Mouse (Mus musculus): ENCODE data around the gene Rdh5.

Rdh5 gene

DNA sequence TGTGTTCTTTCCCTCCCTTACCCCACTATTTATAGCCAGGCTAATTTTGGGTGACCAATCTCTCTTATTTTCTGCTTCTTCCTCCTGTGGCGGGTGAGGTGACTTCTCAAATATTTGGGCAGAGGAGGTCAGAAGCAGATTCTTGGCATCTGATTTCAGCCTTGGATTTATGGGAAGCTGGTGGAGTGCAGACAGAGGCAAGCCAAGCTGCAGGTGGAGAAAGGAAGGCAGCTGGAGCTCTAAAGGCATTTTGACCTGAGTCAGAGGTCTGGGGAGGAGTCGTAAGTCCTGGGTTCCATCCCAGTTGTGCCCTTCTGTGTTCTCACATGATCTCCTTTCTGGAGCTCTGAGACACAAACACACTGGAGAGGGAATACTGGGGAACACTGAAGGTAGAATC lies 8.8 kb upstream of the Rdh5 start:
- DNase-seq (ENCODE audit: low read depth in 2 of 2, low spot score in 2 of 2), result no peak

- DNase-seq (ENCODE audit: low read depth in 2 of 2, low spot score in 2 of 2), result no peak
These were observed 7.1 kb upstream of the Rdh5 start for GRCm38 (mm10) chr10:128929638-128930378.

DNA sequence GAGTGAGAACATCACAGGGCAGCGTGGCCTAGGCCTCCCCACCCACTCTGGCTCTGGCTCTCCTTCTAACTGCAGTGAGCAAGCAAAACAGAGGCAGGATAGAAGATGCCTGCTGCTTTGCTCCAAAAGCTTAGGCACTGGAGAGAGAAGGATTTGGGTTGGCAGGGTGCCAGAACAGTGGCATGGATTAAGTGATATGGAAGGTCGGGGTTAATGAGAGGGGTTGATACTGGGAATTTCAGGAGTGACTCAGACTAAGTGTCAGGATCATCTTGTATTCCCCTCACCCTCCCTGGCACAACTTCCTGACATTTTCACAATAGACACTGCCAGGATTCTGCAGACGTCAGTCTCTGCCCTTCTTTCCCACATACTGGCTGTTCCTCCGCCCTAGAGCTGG lies 5.7 kb upstream of the Rdh5 start:
- DNase-seq (ENCODE audit: low read depth in 2 of 2, low spot score in 2 of 2), result no peak

DNA sequence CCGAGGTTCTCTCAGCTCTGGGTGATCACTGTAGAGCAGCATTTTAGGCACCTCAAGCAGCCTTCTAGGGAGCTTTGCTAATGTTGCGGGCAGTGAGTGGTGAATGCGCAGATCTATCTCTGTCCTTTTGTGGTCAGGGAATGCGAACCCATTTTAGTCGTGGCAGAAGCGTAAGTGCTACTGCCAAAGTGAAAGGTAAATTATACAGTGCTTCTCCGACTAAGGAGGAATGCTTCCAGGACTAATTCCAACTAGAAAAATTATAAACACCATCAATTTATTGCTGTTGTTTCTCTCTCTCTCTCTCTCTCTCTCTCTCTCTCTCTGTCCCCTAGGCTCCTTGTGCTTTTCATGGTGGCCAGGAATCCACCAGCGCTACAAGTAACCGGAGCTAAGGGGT lies 1.2 kb upstream of the Rdh5 start, which contains the start of gene Bloc1s1:
TSS of gene Bloc1s1 (minus strand) at position 101 of the 400 bp plus-strand sequence.
- DNase-seq (ENCODE audit: low read depth in 2 of 2, low spot score in 2 of 2), result no peak

DNA sequence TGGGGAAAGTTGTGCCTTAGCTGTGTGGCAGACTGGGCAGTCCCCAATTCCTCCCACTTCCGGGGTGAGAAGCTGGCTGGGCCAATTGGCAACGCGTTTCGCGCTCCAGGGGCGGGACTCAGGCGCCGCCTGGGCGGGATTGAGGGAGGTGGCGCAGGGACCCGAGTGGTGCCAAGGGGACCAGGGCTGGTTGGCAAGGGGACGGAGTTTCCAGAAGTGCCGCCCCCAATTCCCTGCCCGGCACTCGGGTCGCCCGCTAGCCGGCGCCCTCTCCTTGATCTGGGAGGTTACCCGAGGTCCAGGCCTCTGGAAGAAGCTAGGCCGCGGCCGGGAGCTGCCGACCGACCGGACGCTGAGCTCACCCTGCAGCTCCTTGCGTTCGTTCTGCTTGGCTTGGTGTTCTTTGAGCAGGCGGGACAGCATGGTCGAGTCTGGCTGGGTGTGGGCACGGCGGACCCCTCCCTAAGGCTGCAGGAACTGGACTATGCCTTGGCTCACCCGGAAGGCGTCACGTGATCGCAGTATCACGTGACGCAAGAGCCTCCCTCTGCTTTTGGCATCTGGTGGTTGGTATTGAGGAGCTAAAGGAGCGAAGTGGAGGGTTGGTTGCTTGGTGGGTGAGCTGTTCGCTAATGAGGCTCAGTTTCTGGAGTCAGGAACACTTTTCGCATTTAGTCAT lies 464 bp upstream of the Rdh5 start:
- peak; percentile 76 to 87 for DNase-seq (ENCODE audit: low read depth in 2 of 2, low spot score in 2 of 2)

- DNase-seq (ENCODE audit: low read depth in 2 of 2, low spot score in 2 of 2), result no peak
These were observed 536 bp downstream of the Rdh5 start for GRCm38 (mm10) chr10:128921883-128922821.

GRCm38 (mm10) chr10:128921251-128921650 lies 1.4 kb downstream of the Rdh5 start:
- no peak for DNase-seq (ENCODE audit: low read depth in 2 of 2, low spot score in 2 of 2)

GRCm38 (mm10) chr10:128920736-128921161 lies 1.9 kb downstream of the Rdh5 start:
- DNase-seq (ENCODE audit: low read depth in 2 of 2, low spot score in 2 of 2), result no peak

DNA sequence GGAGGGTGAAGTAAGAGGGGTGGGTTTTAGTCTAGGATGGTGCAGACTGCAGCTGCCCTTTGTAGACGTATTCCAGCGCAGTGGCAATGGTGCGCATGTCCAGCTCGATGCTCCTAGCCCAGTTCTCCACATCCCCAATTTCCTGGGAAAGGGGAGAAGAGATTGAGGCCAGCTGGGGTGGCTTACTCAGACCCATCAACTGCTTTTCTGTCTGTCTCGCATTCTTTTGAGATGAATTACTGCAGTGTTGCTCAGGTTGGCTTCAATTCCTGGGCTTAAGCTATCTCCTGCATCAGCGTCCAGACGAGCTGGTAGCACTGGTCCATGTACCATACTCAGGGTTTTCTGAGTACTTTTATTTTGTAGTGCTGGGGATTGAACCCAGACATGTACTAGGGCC lies 2.7 kb downstream of the Rdh5 start:
- DNase-seq (ENCODE audit: low read depth in 2 of 2, low spot score in 2 of 2), result no peak

GRCm38 (mm10) chr10:128919203-128919631 lies 3.5 kb downstream of the Rdh5 start:
- no peak for DNase-seq (ENCODE audit: low read depth in 2 of 2, low spot score in 2 of 2)

GRCm38 (mm10) chr10:128918246-128918645 lies 4.4 kb downstream of the Rdh5 start:
- DNase-seq (ENCODE audit: low read depth in 2 of 2, low spot score in 2 of 2), result no peak

DNA sequence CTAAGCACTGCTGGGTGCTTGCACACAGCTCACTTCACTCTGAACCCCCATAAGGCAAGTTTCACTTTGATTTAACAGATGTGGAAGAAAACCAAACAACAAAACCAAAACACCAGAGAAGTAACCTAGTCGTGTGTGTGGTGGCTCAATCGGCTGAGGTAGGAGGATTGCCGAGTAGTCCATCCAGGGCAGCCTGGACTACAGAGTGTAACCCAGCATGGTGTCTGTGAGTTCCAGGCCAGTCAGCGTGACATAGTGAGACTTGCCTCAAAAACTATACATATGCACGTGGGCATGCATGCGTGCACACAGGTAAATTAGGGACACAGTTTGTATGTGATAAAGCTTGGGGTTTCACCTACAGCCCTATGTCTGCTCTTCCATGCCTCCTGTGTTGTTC lies 5.3 kb downstream of the Rdh5 start:
- DNase-seq (ENCODE audit: low read depth in 2 of 2, low spot score in 2 of 2), result no peak

GRCm38 (mm10) chr10:128916665-128917064 lies 6.0 kb downstream of the Rdh5 start:
- no peak for DNase-seq (ENCODE audit: low read depth in 2 of 2, low spot score in 2 of 2)

- DNase-seq (ENCODE audit: low read depth in 2 of 2, low spot score in 2 of 2), result no peak
These were observed 7.1 kb downstream of the Rdh5 start for GRCm38 (mm10) chr10:128915550-128915949.

DNA sequence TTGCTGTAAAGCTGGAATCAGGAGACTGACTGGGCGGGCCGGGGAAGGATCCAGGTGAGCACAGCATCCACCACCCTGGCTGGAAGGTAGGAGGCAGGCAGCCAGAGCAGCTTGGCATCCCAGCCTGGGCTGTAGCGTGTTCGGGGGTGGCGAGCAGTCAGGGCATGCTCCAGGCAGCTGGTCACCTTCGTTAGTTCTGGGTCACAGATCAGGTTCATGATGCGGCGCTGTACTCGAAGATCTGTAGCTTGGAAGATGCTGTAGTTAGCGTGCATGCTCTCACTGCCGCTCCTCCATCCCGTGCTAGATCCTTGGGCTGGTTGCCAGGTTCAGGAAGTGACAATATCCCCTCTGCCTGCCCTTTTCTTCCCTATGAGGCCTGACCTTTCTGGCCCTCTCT lies 9.0 kb downstream of the Rdh5 start:
- no peak for DNase-seq (ENCODE audit: low read depth in 2 of 2, low spot score in 2 of 2)

GRCm38 (mm10) chr10:128913219-128913618 lies 9.5 kb downstream of the Rdh5 start:
- DNase-seq (ENCODE audit: low read depth in 2 of 2, low spot score in 2 of 2), result peak; percentile 76 to 78

- no peak for DNase-seq (ENCODE audit: low read depth in 2 of 2, low spot score in 2 of 2)
These were observed 9.9 kb downstream of the Rdh5 start for GRCm38 (mm10) chr10:128912791-128913190.

DNA sequence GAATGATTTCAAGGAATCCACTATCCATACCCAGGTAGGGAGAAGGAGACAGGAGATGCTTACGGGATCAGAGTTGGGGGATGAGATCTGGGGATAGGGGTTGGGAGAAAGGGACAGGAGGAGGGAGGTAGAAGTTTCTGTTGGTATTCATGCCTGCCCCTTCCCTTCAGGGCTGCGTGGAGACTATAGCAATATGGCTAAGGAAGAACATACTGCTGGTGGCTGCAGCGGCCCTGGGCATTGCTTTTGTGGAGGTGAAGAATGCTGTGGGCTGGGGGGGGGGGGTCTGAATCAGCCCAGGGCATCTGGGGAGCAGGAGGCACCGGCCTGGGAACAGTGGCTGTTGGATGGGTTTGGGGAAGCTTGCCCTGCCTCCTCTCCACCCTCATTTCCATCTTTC lies 10.4 kb downstream of the Rdh5 start:
- DNase-seq (ENCODE audit: low read depth in 2 of 2, low spot score in 2 of 2), result no peak

DNA sequence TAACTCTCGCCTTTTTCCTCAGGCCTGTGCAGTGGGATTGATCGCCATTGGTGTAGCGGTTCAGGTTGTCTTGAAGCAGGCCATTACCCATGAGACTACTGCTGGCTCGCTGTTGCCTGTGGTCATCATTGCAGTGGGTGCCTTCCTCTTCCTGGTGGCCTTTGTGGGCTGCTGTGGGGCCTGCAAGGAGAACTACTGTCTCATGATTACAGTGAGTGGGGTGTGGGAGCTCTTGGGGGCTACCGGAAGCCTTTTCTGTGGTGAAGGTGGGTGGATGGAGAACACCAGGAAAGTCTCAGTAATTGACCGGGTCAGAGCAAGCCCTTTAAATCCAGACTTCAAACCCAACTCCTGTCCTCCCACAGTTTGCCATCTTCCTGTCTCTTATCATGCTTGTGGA lies 11.3 kb downstream of the Rdh5 start:
- DNase-seq (ENCODE audit: low read depth in 2 of 2, low spot score in 2 of 2), result no peak

- no peak for DNase-seq (ENCODE audit: low read depth in 2 of 2, low spot score in 2 of 2)
These were observed 12.4 kb downstream of the Rdh5 start for GRCm38 (mm10) chr10:128910066-128910841.

DNA sequence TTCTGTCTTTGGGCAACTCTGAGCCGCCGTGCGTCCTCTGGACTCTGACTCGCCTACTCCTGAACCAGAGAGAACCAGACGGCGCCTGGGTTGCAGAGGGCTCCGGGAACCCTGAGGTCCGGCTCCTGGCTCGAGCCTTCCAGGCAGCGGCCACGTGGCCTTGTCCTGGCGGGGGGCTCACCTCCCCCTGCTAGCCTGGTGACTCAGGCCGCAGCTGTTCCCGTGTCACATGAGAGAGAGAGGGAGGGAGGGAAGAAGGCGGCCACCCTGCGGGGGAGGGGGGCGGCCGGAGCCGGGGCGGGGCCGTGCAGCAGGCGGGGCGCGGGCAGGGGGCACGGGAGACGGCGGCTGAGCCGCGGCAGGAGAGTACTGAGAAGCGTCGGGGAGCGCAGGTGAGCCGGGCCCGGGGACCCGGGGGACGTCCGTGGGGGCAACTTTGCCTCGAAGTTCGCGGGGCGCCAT lies 13.1 kb downstream of the Rdh5 start:
- no peak for DNase-seq (ENCODE audit: low read depth in 2 of 2, low spot score in 2 of 2)

Measured in CD8-positive naive resting alpha-beta T cell, adult 2 months (primary cell).